Mouse (Mus musculus): ENCODE results near the gene Olfr324. TPM values are rescaled to one million over a fixed set of nuclear protein-coding genes. Genes with fewer than 3 reads are reported as not detected.

The Olfr324 gene
- polyA plus RNA-seq (2014; fragmentation: Illumina TruSeq; extraction: RNeasy Lipid Tissue Mini Kit (QIAGEN cat#74804); ENCODE audit: low read depth, low replicate concordance): not detected

GRCm38 (mm10) chr11:58594814-58595213 is at the start of gene Olfr324:
Gene Olfr324 (plus strand): TSS chr11:58595114.

GRCm38 (mm10) chr11:58546322-58546721 is 48.6 kb upstream of the Olfr324 start, which contains the start of gene Olfr329-ps:
Gene Olfr329-ps (minus strand): TSS chr11:58546422.

GRCm38 (mm10) chr11:58555536-58555935 is 39.4 kb upstream of the Olfr324 start, which contains the start of gene Olfr328:
Gene Olfr328 (minus strand): TSS chr11:58555636.

GRCm38 (mm10) chr11:58570405-58570804 is 24.5 kb upstream of the Olfr324 start, which contains the start of gene Olfr224:
Gene Olfr224 (minus strand): TSS chr11:58570553.

GRCm38 (mm10) chr11:58577430-58577829 is 17.5 kb upstream of the Olfr324 start, which contains the start of gene Olfr325:
Gene Olfr325 (plus strand): TSS chr11:58577730.

GRCm38 (mm10) chr11:58615975-58616374 is 21.1 kb downstream of the Olfr324 start, which contains the start of gene 2210407C18Rik:
Gene 2210407C18Rik (minus strand): TSS chr11:58616075.

GRCm38 (mm10) chr11:58630401-58630800 is 35.5 kb downstream of the Olfr324 start, which contains the start of gene Olfr323:
Gene Olfr323 (minus strand): TSS chr11:58630501.

GRCm38 (mm10) chr11:58640272-58640867 is 45.5 kb downstream of the Olfr324 start, which contains the start of gene Trim58:
Gene Trim58 (plus strand): TSS chr11:58640465.

Other genes starting within 250 kb of the Olfr324 start
- not detected for gene Lypd8, start 216.1 kb upstream of the Olfr324 start, polyA plus RNA-seq (2014; fragmentation: Illumina TruSeq; extraction: RNeasy Lipid Tissue Mini Kit (QIAGEN cat#74804); ENCODE audit: low read depth, low replicate concordance)
- not detected for gene 1810065E05Rik, start 174.0 kb upstream of the Olfr324 start, polyA plus RNA-seq (2014; fragmentation: Illumina TruSeq; extraction: RNeasy Lipid Tissue Mini Kit (QIAGEN cat#74804); ENCODE audit: low read depth, low replicate concordance)
- not detected for gene Gm12253, start 162.6 kb upstream of the Olfr324 start, polyA plus RNA-seq (2014; fragmentation: Illumina TruSeq; extraction: RNeasy Lipid Tissue Mini Kit (QIAGEN cat#74804); ENCODE audit: low read depth, low replicate concordance)
- gene Lypd9, start 142.2 kb upstream of the Olfr324 start, polyA plus RNA-seq (2014; fragmentation: Illumina TruSeq; extraction: RNeasy Lipid Tissue Mini Kit (QIAGEN cat#74804); ENCODE audit: low read depth, low replicate concordance): not detected
- not detected for gene Olfr30, start 132.8 kb upstream of the Olfr324 start, polyA plus RNA-seq (2014; fragmentation: Illumina TruSeq; extraction: RNeasy Lipid Tissue Mini Kit (QIAGEN cat#74804); ENCODE audit: low read depth, low replicate concordance)
- gene Olfr332, start 102.6 kb upstream of the Olfr324 start, polyA plus RNA-seq (2014; fragmentation: Illumina TruSeq; extraction: RNeasy Lipid Tissue Mini Kit (QIAGEN cat#74804); ENCODE audit: low read depth, low replicate concordance): not detected
- gene Olfr331, start 92.5 kb upstream of the Olfr324 start, polyA plus RNA-seq (2014; fragmentation: Illumina TruSeq; extraction: RNeasy Lipid Tissue Mini Kit (QIAGEN cat#74804); ENCODE audit: low read depth, low replicate concordance): not detected
- not detected for gene Olfr330, start 60.3 kb upstream of the Olfr324 start, polyA plus RNA-seq (2014; fragmentation: Illumina TruSeq; extraction: RNeasy Lipid Tissue Mini Kit (QIAGEN cat#74804); ENCODE audit: low read depth, low replicate concordance)
- not detected for gene Olfr329-ps, start 48.7 kb upstream of the Olfr324 start, polyA plus RNA-seq (2014; fragmentation: Illumina TruSeq; extraction: RNeasy Lipid Tissue Mini Kit (QIAGEN cat#74804); ENCODE audit: low read depth, low replicate concordance)
- gene Olfr328, start 39.5 kb upstream of the Olfr324 start, polyA plus RNA-seq (2014; fragmentation: Illumina TruSeq; extraction: RNeasy Lipid Tissue Mini Kit (QIAGEN cat#74804); ENCODE audit: low read depth, low replicate concordance): not detected
- not detected for gene Olfr224, start 24.6 kb upstream of the Olfr324 start, polyA plus RNA-seq (2014; fragmentation: Illumina TruSeq; extraction: RNeasy Lipid Tissue Mini Kit (QIAGEN cat#74804); ENCODE audit: low read depth, low replicate concordance)
- gene Olfr325, start 17.4 kb upstream of the Olfr324 start, polyA plus RNA-seq (2014; fragmentation: Illumina TruSeq; extraction: RNeasy Lipid Tissue Mini Kit (QIAGEN cat#74804); ENCODE audit: low read depth, low replicate concordance): not detected
- not detected for gene 2210407C18Rik, start 21.0 kb downstream of the Olfr324 start, polyA plus RNA-seq (2014; fragmentation: Illumina TruSeq; extraction: RNeasy Lipid Tissue Mini Kit (QIAGEN cat#74804); ENCODE audit: low read depth, low replicate concordance)
- gene Olfr323, start 35.4 kb downstream of the Olfr324 start, polyA plus RNA-seq (2014; fragmentation: Illumina TruSeq; extraction: RNeasy Lipid Tissue Mini Kit (QIAGEN cat#74804); ENCODE audit: low read depth, low replicate concordance): not detected
- not detected for gene Trim58, start 45.4 kb downstream of the Olfr324 start, polyA plus RNA-seq (2014; fragmentation: Illumina TruSeq; extraction: RNeasy Lipid Tissue Mini Kit (QIAGEN cat#74804); ENCODE audit: low read depth, low replicate concordance)
- gene Olfr322, start 63.7 kb downstream of the Olfr324 start, polyA plus RNA-seq (2014; fragmentation: Illumina TruSeq; extraction: RNeasy Lipid Tissue Mini Kit (QIAGEN cat#74804); ENCODE audit: low read depth, low replicate concordance): not detected
- not detected for gene Olfr320, start 86.0 kb downstream of the Olfr324 start, polyA plus RNA-seq (2014; fragmentation: Illumina TruSeq; extraction: RNeasy Lipid Tissue Mini Kit (QIAGEN cat#74804); ENCODE audit: low read depth, low replicate concordance)
- not detected for gene Olfr319, start 104.0 kb downstream of the Olfr324 start, polyA plus RNA-seq (2014; fragmentation: Illumina TruSeq; extraction: RNeasy Lipid Tissue Mini Kit (QIAGEN cat#74804); ENCODE audit: low read depth, low replicate concordance)
- not detected for gene Olfr318, start 128.9 kb downstream of the Olfr324 start, polyA plus RNA-seq (2014; fragmentation: Illumina TruSeq; extraction: RNeasy Lipid Tissue Mini Kit (QIAGEN cat#74804); ENCODE audit: low read depth, low replicate concordance)
- gene Olfr317, start 144.1 kb downstream of the Olfr324 start, polyA plus RNA-seq (2014; fragmentation: Illumina TruSeq; extraction: RNeasy Lipid Tissue Mini Kit (QIAGEN cat#74804); ENCODE audit: low read depth, low replicate concordance): not detected
- gene Olfr316, start 157.6 kb downstream of the Olfr324 start, polyA plus RNA-seq (2014; fragmentation: Illumina TruSeq; extraction: RNeasy Lipid Tissue Mini Kit (QIAGEN cat#74804); ENCODE audit: low read depth, low replicate concordance): not detected
- not detected for gene Olfr315, start 178.1 kb downstream of the Olfr324 start, polyA plus RNA-seq (2014; fragmentation: Illumina TruSeq; extraction: RNeasy Lipid Tissue Mini Kit (QIAGEN cat#74804); ENCODE audit: low read depth, low replicate concordance)
- gene Olfr314, start 187.8 kb downstream of the Olfr324 start, polyA plus RNA-seq (2014; fragmentation: Illumina TruSeq; extraction: RNeasy Lipid Tissue Mini Kit (QIAGEN cat#74804); ENCODE audit: low read depth, low replicate concordance): not detected
- gene Fam183b, start 206.8 kb downstream of the Olfr324 start, polyA plus RNA-seq (2014; fragmentation: Illumina TruSeq; extraction: RNeasy Lipid Tissue Mini Kit (QIAGEN cat#74804); ENCODE audit: low read depth, low replicate concordance): not detected
- gene Olfr313, start 219.9 kb downstream of the Olfr324 start, polyA plus RNA-seq (2014; fragmentation: Illumina TruSeq; extraction: RNeasy Lipid Tissue Mini Kit (QIAGEN cat#74804); ENCODE audit: low read depth, low replicate concordance): not detected
- not detected for gene Olfr312, start 234.1 kb downstream of the Olfr324 start, polyA plus RNA-seq (2014; fragmentation: Illumina TruSeq; extraction: RNeasy Lipid Tissue Mini Kit (QIAGEN cat#74804); ENCODE audit: low read depth, low replicate concordance)
- not detected for gene Olfr311, start 244.1 kb downstream of the Olfr324 start, polyA plus RNA-seq (2014; fragmentation: Illumina TruSeq; extraction: RNeasy Lipid Tissue Mini Kit (QIAGEN cat#74804); ENCODE audit: low read depth, low replicate concordance)